Mouse (Mus musculus): ENCODE measurements at regions not wholly inside any gene's neighbourhood (a gene's known extent, or its start where the extent isn't known, plus 50 kb on each side); places are given as distances from the start of the nearest gene placed in this dataset.

DNA sequence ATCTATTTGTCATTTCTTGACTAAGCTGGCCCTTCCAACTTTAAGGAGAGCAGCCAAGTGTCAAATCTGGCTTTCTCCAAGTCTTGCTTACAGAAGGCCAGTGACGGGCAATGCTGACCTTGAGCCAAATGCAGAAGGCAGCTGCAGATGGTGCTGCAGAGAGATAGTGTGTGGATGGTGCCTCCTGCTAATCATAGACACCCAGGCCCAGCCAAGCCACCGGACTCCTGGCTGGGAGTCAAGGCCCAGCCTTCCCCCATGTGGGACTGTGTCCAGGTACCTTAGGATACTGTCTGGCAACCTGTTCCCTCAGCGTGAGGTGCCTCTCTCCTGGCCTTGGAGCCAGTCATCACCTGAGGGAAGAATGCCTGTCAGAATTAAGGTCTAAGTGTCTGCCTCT, 319.3 kb downstream of the En1 start:
- TF ChIP-seq POLR2A (IDR thresholded peaks at IDR 0.05; ENCODE audit: borderline replicate concordance, control insufficient read depth, low read depth, low read length) (no peak), CTCF (IDR thresholded peaks at IDR 0.05; ENCODE audit: control insufficient read depth, insufficient read depth, low read length) (no peak)

Measured in bone marrow, adult 2 months (tissue).